Mouse (Mus musculus) hindlimb bud, embryonic 11.5 days (tissue): ENCODE measurements at regions not wholly inside any gene's neighbourhood (a gene's known extent, or its start where the extent isn't known, plus 50 kb on each side); places are given as distances from the start of the nearest gene placed in this dataset.
"Not testable (repeated sequence)": the region's sequence is repeated elsewhere in the genome, so short reads cannot be mapped to it uniquely, and the experiment has no call there.

Experiments
- DNase-seq: peaks from one replicate; pipeline ENCODE4 v3.0.0-alpha.2; 2012; ENCODE audit warnings: low read depth, low spot score; ENCODE audit errors: extremely low spot score

DNA sequence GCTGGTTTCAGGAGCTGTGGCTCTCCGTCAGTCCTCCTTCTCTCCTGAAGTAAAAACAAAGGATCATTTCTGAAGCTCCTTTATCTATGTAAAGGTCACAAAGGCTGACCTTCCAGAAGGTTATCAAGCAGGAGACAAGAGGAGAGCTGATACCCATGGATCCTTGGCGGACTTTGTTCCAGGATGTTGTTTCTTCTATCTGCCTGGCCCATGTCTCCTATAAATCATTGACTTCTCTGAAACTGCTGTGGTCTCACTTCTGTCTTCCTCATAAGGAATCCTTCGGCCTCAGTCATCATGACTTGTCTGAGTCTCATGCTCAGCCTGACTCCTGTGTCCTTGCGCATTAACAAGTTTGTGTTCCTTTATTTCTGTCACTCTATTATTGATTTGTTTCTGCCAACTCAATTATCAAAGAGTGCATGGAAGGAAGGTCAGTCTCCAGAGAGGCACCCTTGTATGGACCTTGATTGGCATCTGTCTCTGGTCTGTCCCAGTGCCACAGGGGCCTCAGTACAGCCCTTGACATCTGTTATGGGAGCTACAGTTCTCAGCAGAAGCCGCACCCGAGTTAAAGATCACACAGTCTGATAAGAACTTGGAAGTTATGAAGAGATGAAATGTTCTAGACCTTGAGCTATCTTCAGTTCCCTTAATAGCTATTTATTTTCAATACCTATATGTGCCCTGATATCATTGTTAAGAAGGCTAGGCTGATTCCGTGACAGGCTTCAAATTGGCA lies 53.2 kb upstream of the Dazl start:
- DNase-seq: no peak

GRCm38 (mm10) chr17:50353818-50354217 lies 60.4 kb upstream of the Dazl start:
- DNase-seq: not testable (repeated sequence)

GRCm38 (mm10) chr17:50354357-50354756 lies 60.9 kb upstream of the Dazl start:
- no peak for DNase-seq

DNA sequence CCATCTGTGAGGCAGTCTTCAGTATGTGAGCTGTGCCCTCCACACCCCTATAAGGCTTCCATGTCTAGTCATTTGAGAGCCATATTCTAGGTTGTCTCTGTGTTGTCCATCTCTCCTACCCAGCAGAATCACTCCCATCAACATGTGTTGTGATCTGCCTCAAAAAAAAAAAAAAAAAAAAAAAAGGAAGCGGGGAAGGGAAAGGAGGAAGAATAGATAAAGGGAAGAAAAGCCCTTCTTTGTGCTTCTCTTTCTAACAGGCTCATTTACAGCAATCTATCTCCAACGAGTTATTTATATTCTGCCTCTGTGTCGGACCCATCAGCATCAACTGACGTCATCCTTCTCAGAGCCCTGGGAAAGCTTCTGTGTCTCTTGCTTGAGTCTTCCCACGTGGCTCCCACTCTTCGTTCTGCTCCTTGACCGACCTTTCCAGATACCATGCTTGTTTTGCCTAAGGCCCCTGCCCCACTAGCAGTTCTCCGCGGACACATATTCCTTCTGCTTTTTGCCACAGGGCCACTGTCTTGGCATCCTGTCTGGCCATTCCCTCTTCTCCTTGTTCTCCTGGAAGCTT lies 68.3 kb upstream of the Dazl start:
- no peak for DNase-seq

DNA sequence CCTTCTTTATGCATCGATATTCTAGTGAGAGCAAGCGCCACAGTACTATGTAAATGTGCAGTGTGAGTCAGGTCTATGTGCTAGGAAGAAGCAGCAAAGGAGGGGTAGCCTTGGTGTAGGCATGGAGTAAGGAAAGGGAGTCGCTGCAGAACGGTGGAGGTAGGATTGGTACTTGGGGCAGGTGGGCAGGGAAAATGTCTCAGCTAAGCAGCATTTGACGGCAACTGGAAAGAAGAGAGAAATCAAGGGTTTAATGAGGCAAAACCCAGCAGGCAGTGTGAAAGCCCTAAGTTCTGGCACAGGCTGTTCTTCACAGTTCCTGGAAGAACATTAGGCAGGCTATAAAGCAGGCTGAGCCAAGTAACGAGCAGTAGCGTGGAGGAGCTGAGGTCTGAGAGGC lies 72.0 kb upstream of the Dazl start:
- DNase-seq: no peak

DNA sequence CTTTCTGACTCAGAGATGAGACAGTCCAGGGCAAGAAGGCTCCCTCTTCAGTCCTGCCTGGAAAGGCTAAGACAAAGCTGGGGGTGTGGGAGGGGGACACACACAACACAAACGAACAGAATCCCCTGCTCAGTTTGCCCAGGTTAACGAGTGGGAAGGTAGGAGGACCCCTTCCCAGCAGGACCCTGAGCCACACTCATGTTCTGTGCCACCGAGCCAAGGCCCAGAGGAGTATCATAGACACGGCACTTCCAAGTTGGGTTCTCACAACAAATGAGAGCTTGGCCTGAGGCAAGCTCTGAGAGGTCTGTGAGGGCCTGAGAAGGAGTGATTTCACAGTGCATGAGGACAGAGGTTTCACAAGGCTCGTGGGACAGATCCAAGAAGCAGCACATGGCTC lies 72.7 kb upstream of the Dazl start:
- no peak for DNase-seq

- DNase-seq: no peak
Observed at GRCm38 (mm10) chr17:50369216-50369875, 75.9 kb upstream of the Dazl start.

DNA sequence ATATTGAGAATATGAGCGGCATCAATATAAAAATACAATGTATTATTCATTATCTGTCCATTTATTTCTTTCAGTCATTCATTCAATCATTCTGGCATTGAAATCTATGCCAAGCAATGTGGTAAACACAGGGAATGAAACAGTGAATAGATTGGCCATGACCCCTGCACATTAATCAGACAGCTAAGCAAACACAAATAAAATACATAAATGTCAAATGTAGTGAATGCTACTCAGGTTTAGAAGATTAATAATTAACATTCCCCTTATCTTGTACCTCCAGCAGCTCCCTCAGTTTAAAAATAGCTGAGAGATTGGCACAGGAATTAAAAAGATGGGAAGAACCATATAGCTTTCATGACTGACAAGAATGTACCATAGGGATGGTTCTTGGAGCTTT lies 77.0 kb upstream of the Dazl start:
- DNase-seq: no peak

- no peak for DNase-seq
Observed at GRCm38 (mm10) chr17:50373496-50374141, 80.2 kb upstream of the Dazl start.

DNA sequence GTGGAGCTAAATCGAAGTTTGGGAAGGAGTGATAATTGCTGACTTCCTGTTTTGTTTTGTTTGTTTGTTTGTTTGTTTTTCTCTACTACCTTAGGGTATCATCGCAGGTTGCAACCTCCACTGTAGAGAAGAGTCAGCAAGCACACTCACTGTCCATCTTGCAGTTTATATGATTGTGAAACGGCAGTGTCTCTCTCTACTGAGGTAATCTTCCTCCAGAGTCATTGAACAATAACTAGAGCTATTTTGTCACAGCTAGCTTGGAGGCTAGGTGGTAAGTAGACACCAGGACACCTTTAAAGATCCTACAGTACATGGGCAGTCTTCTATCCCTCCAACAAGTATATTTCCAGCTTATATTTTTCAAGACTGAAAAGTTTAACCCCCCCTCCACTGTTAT lies 82.0 kb upstream of the Dazl start:
- DNase-seq: no peak

GRCm38 (mm10) chr17:50376708-50377107 lies 83.3 kb upstream of the Dazl start:
- no peak for DNase-seq

GRCm38 (mm10) chr17:50378141-50378727 lies 84.8 kb upstream of the Dazl start:
- no peak for DNase-seq

- DNase-seq: no peak
Observed at GRCm38 (mm10) chr17:50388715-50389710, 95.6 kb upstream of the Dazl start.

GRCm38 (mm10) chr17:50390151-50390550 lies 96.7 kb upstream of the Dazl start:
- no peak for DNase-seq

DNA sequence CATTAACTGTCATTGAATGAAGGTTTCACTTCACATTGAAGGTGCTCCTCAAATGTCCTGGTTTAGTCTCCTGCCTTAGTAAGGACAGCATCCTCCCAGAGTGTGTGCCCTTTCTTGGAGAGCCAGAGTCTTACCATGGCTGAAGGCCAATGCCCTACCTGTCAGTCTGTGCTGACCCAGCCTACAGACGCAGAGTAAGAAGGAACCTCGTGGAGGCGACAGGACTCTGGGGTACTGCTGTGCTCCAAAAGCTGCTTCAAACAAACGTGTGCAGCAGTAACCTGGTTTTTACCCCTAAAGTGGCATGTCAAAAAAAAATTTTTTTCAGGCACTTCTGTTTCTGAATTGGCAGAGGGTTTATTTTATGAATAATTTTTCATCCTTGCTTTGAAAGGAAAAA lies 97.8 kb upstream of the Dazl start:
- no peak for DNase-seq

GRCm38 (mm10) chr17:50391996-50392395 lies 98.6 kb upstream of the Dazl start:
- DNase-seq: no peak

DNA sequence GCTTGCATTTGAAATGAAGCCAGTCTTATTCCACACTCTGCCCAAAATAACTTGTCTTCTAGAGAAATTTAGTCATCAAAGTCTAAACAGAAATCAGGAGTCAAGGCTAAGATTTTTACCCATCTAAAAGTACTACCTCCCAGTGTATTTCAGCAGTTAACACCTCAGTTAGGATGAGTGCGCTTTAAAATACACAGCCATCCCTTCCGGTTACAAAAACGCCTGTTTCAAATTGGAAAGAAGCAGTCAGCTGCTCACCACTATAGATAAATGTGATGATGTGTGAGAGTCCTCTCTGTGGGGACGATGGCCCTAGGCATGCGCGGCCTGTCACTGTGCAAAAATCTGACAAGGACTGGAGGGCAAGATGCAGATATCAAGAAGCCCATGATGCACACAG lies 99.0 kb upstream of the Dazl start:
- no peak for DNase-seq

DNA sequence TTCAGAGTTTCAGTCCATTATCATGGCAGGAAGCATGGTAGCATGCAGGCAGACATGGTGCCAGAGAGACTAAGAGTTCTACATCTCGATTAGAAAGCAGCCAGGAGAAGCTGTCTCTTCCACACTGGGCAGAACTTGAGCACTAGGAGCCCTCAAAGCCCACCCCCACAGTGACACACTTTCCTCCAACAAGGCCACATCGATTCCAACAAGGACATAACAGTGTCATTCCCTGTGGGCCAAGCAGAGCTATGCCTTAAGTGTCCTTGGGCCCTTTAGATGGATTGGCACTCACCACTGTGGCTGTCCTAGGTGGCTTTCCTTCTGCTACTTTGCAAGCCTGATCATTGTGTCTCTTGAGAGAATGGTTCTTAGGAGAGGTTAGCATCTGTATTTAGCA lies 99.5 kb upstream of the Dazl start:
- no peak for DNase-seq

- no peak for DNase-seq
Observed at GRCm38 (mm10) chr17:50393698-50394097, 100.3 kb upstream of the Dazl start.

DNA sequence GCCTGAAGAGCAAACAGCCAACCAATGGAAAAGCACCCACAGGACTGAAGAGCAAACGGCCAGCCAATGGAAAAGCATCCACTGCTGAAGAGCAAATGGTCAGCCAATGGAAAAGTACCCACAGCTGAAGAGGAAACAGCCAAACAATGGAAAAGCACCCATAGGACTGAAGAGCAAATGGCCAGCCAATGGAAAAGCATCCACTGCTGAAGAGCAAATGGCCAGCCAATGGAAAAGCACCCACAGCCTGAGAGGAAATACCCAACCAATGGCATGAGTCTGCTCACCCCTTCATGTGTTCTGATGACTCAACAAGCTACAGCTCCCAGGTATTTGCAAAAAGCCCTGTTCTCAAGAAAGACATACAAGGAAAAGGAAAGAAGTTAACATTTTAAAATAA lies 101.4 kb upstream of the Dazl start:
- no peak for DNase-seq
